Mouse (Mus musculus) CH12.LX (cell line): ENCODE measurements at regions not wholly inside any gene's neighbourhood (a gene's known extent, or its start where the extent isn't known, plus 50 kb on each side); places are given as distances from the start of the nearest gene placed in this dataset.

Source experiments
- DNase-seq: peaks from one replicate; pipeline ENCODE4 v3.0.0-alpha.2; 2013; ENCODE audit errors: extremely low read depth
- H3K27ac ChIP-seq: 2 replicates; pipeline ENCODE4 v1.5.1; 2012; ENCODE audit warnings: low read depth, mild to moderate bottlenecking, control low read depth, moderate library complexity; ENCODE audit not compliant: insufficient read depth
- H3K27me3 ChIP-seq: replicated peaks from 2 replicates; pipeline ENCODE3; 2012; ENCODE audit warnings: inconsistent platforms
- H3K36me3 ChIP-seq, 2 experiments: replicated peaks in 1 of 2; 2 replicates each; pipeline versions ENCODE3 to v1.6.1; 2012; ENCODE audit warnings: inconsistent platforms in 1 of 2, low read length in 1 of 2, mild to moderate bottlenecking in 1 of 2, mixed read lengths in 1 of 2, moderate library complexity in 1 of 2; ENCODE audit not compliant: control insufficient read depth in 1 of 2, insufficient read depth in 1 of 2
- H3K4me1 ChIP-seq, 2 experiments: 2 replicates each; pipeline ENCODE4 v1.6.1; 2012; ENCODE audit warnings: inconsistent platforms in 1 of 2, moderate library complexity in 1 of 2; ENCODE audit not compliant: insufficient read depth in 2 of 2, control insufficient read depth in 1 of 2
- H3K4me2 ChIP-seq: 2 replicates; pipeline ENCODE4 v1.6.1; 2012; ENCODE audit warnings: low read depth, mild to moderate bottlenecking, control low read depth; ENCODE audit not compliant: poor library complexity, insufficient read depth, severe bottlenecking
- H3K4me3 ChIP-seq, 3 experiments: fragments of 150-350 bp in 1 of 3; sonication (generic) in 1 of 3; replicated peaks in 1 of 3; 2 replicates each; pipeline versions ENCODE3 to v1.5.1; 2011 to 2012; ENCODE audit warnings: low read depth in 2 of 3, low read length in 2 of 3, mild to moderate bottlenecking in 2 of 3, moderate library complexity in 2 of 3, control low read depth in 1 of 3, improper control_type of control experiment in 1 of 3, inconsistent platforms in 1 of 3, mixed read lengths in 1 of 3; ENCODE audit not compliant: poor library complexity in 1 of 3
- H3K79me2 ChIP-seq: replicated peaks from 2 replicates; pipeline ENCODE4 v1.6.1; 2012; ENCODE audit warnings: mild to moderate bottlenecking, moderate library complexity; ENCODE audit not compliant: control insufficient read depth, poor library complexity, insufficient read depth, severe bottlenecking; ENCODE audit errors: extremely low read depth
- H3K9ac ChIP-seq: 2 replicates; pipeline ENCODE4 v1.6.1; 2012; ENCODE audit warnings: low read depth, mild to moderate bottlenecking, control low read depth, moderate library complexity; ENCODE audit not compliant: insufficient read depth
- H3K9me3 ChIP-seq: replicated peaks from 2 replicates; pipeline ENCODE3; 2012; ENCODE audit warnings: low read length, inconsistent platforms, mixed read lengths
- BHLHE40 ChIP-seq: IDR thresholded peaks from 2 replicates; pipeline ENCODE4 v1.6.1; 2011; ENCODE audit warnings: mild to moderate bottlenecking, low read depth, low read length, improper control_type of control experiment
- CHD1 ChIP-seq: IDR thresholded peaks from 2 replicates; pipeline ENCODE4 v1.6.1; 2012; ENCODE audit warnings: low read depth, low read length, improper control_type of control experiment, inconsistent platforms
- CHD2 ChIP-seq: IDR thresholded peaks from 2 replicates; pipeline ENCODE4 v1.6.1; 2011; ENCODE audit warnings: low read length, improper control_type of control experiment
- CTCF ChIP-seq, 2 experiments: IDR thresholded peaks in 1 of 2; conservative IDR thresholded peaks in 1 of 2; 2 replicates each; pipeline ENCODE4 v1.5.1; 2011 to 2012; ENCODE audit warnings: low read depth in 2 of 2, low read length in 2 of 2, improper control_type of control experiment in 1 of 2, inconsistent platforms in 1 of 2, mild to moderate bottlenecking in 1 of 2, moderate library complexity in 1 of 2
- E2F4 ChIP-seq: IDR thresholded peaks from 2 replicates; pipeline ENCODE4 v1.6.1; 2011; ENCODE audit warnings: low read depth, low read length, improper control_type of control experiment; ENCODE audit not compliant: insufficient replicate concordance
- GABPA ChIP-seq: IDR thresholded peaks from 2 replicates; pipeline ENCODE4 v1.6.1; 2012; ENCODE audit warnings: low read depth, low read length, improper control_type of control experiment, inconsistent platforms; ENCODE audit not compliant: insufficient replicate concordance
- JUN ChIP-seq: IDR thresholded peaks from 2 replicates; pipeline ENCODE4 v1.6.1; 2011; ENCODE audit warnings: low read depth, mild to moderate bottlenecking, low read length, improper control_type of control experiment, moderate library complexity; ENCODE audit not compliant: insufficient read depth
- MAFK ChIP-seq: IDR thresholded peaks from 2 replicates; pipeline ENCODE4 v1.6.1; 2011; ENCODE audit warnings: low read length, improper control_type of control experiment; ENCODE audit not compliant: insufficient replicate concordance
- MAX ChIP-seq: IDR thresholded peaks from 2 replicates; pipeline ENCODE4 v1.6.1; 2011; ENCODE audit warnings: low read length, improper control_type of control experiment
- MEF2A ChIP-seq: IDR thresholded peaks from 2 replicates; pipeline ENCODE4 v1.6.1; 2014; ENCODE audit warnings: low read depth, mild to moderate bottlenecking, inconsistent platforms, low read length, improper control_type of control experiment, borderline replicate concordance
- MYC ChIP-seq: IDR thresholded peaks from 2 replicates; pipeline ENCODE4 v1.6.1; 2011; ENCODE audit warnings: low read depth, mild to moderate bottlenecking, improper control_type of control experiment, low read length
- NELFE ChIP-seq: IDR thresholded peaks from 2 replicates; pipeline ENCODE4 v1.6.1; 2011; ENCODE audit warnings: low read depth, low read length, improper control_type of control experiment
- POLR2A ChIP-seq: IDR thresholded peaks from 2 replicates; pipeline ENCODE4 v1.6.1; 2011; ENCODE audit warnings: low read depth, mild to moderate bottlenecking, improper control_type of control experiment, low read length
- SIN3A ChIP-seq: IDR thresholded peaks from 2 replicates; pipeline ENCODE4 v1.6.1; 2012; ENCODE audit warnings: low read length, improper control_type of control experiment, inconsistent platforms
- SMC3 ChIP-seq: IDR thresholded peaks from 2 replicates; pipeline ENCODE4 v1.6.1; 2011; ENCODE audit warnings: low read depth, low read length, improper control_type of control experiment
- TBP ChIP-seq: conservative IDR thresholded peaks from 2 replicates; pipeline ENCODE4 v1.6.1; 2011; ENCODE audit warnings: low read depth, low read length, improper control_type of control experiment
- UBTF ChIP-seq: IDR thresholded peaks from 2 replicates; pipeline ENCODE4 v1.6.1; 2012; ENCODE audit warnings: low read depth, mild to moderate bottlenecking, inconsistent platforms, low read length, improper control_type of control experiment, moderate library complexity
- USF2 ChIP-seq: conservative IDR thresholded peaks from 2 replicates; pipeline ENCODE4 v1.6.1; 2011; ENCODE audit warnings: low read depth, low read length, improper control_type of control experiment
- ZKSCAN1 ChIP-seq: IDR thresholded peaks from 2 replicates; pipeline ENCODE4 v1.6.1; 2012; ENCODE audit warnings: low read depth, inconsistent platforms, low read length, improper control_type of control experiment, borderline replicate concordance
- ZMIZ1 ChIP-seq: IDR thresholded peaks from 2 replicates; pipeline ENCODE4 v1.6.1; 2012; ENCODE audit warnings: low read depth, mild to moderate bottlenecking, inconsistent platforms, low read length, improper control_type of control experiment
- dilution Hi-C: fragments of 300-500 bp; cut with MboI; formaldehyde crosslinking; loops from 2 replicates; pipeline ENCODE4 v1.14.3; 2020; ENCODE audit warnings: low sequenced_read_pairs; ENCODE audit not compliant: extremely low pct_unique_long_range_greater_than_20kb, extremely low pct_ligation_motif_present
- in situ Hi-C: fragments of 300-500 bp; cut with MboI; formaldehyde crosslinking; loops from 3 replicates; pipeline ENCODE4 v1.14.3; 2019; ENCODE audit warnings: low sequenced_read_pairs, low pct_ligation_motif_present, low pct_unique_long_range_greater_than_20kb, mixed read lengths

- peaks cover 37% of the 10 kb centered on the region for H3K9me3 ChIP-seq
- H3K4me1 ChIP-seq: peaks cover 2 to 12% of the 10 kb centered on the region in 2 experiments; a peak in 2 of 4 replicates
- no peak overlapping the region for H3K27ac ChIP-seq
- no peak overlapping the region for H3K9ac ChIP-seq
- H3K27me3 ChIP-seq: no peaks in the 10 kb centered on the region
- H3K4me2 ChIP-seq: no peak overlapping the region
- no peak for DNase-seq
- no peak overlapping the region for H3K4me3 ChIP-seq
- no peak for TF ChIP-seq CHD1
- TF ChIP-seq, all 38 proteins: peak for 0
- H3K79me2 ChIP-seq: no peaks in the 10 kb centered on the region
- dilution Hi-C loops (no loop called here), in situ Hi-C loops (no loop called here)
- no peaks in the 10 kb centered on the region for H3K36me3 ChIP-seq
Observed at GRCm38 (mm10) chr8:88919282-88919681, 124.7 kb downstream of the Sall1 start.

GRCm38 (mm10) chr8:88916064-88916463, 127.9 kb downstream of the Sall1 start:
- Histone ChIP-seq H3K9me3 (peaks cover 40% of the 10 kb centered on the region), H3K27me3 (no peaks in the 10 kb centered on the region), H3K4me2 (no peak overlapping the region), H3K9ac (no peak overlapping the region)
- in situ Hi-C loops: no loop called here
- no peak for TF ChIP-seq CTCF (conservative IDR thresholded peaks at IDR 0.05 in 1 of 2, IDR thresholded peaks at IDR 0.05 in 1 of 2; ENCODE audit: low read depth in 2 of 2, low read length in 2 of 2)
- no peak for TF ChIP-seq GABPA
- no peak for TF ChIP-seq CHD2
- TF ChIP-seq NELFE: no peak
- TF ChIP-seq ZMIZ1: no peak
- TF ChIP-seq MAFK: no peak
- TF ChIP-seq MEF2A: no peak
- TF ChIP-seq SMC3: no peak
- TF ChIP-seq E2F4: no peak
- TF ChIP-seq SIN3A: no peak
- no peak for TF ChIP-seq POLR2A
- TF ChIP-seq USF2: no peak
- no peak for TF ChIP-seq TBP
- TF ChIP-seq MYC: no peak
- no peak for TF ChIP-seq ZKSCAN1
- no peak for TF ChIP-seq BHLHE40
- no peak for TF ChIP-seq MAX
- no peak for TF ChIP-seq JUN
- TF ChIP-seq UBTF: no peak
- TF ChIP-seq, all 38 proteins: peak for 0
- H3K4me3 ChIP-seq: no peak overlapping the region
- no peak overlapping the region for H3K27ac ChIP-seq
- peaks cover 2 to 25% of the 10 kb centered on the region in 2 experiments; a peak in 2 of 4 replicates for H3K4me1 ChIP-seq
- DNase-seq: no peak
- dilution Hi-C loops: no loop called here
- H3K79me2 ChIP-seq: no peaks in the 10 kb centered on the region
- no peaks in the 10 kb centered on the region for H3K36me3 ChIP-seq
